Mouse (Mus musculus) midbrain, embryonic 15.5 days (tissue): ENCODE measurements at regions not wholly inside any gene's neighbourhood (a gene's known extent, or its start where the extent isn't known, plus 50 kb on each side); places are given as distances from the start of the nearest gene placed in this dataset.

ENCODE experiments used
- ATAC-seq: fragments of 200-750 bp; cut with Nextera tagmentation; replicated peaks from 2 replicates; pipeline ENCODE4 v1.8.0; 2017; ENCODE audit warnings: moderate TSS enrichment
- H3K27ac ChIP-seq: fragments of 300-500 bp; sonication (generic); 2 replicates; pipeline ENCODE4 v1.5.1; 2015; ENCODE audit warnings: mild to moderate bottlenecking, inconsistent platforms
- H3K27me3 ChIP-seq: fragments of 300-500 bp; sonication (generic); replicated peaks from 2 replicates; pipeline ENCODE4 v1.6.1; 2015; ENCODE audit warnings: inconsistent platforms
- H3K36me3 ChIP-seq: fragments of 300-500 bp; sonication (generic); replicated peaks from 2 replicates; pipeline ENCODE4 v1.6.1; 2015; ENCODE audit warnings: inconsistent platforms
- H3K4me1 ChIP-seq: fragments of 300-500 bp; sonication (generic); 2 replicates; pipeline ENCODE4 v1.6.1; 2015; ENCODE audit warnings: inconsistent platforms
- H3K4me2 ChIP-seq: fragments of 300-500 bp; sonication (generic); 2 replicates; pipeline ENCODE4 v1.6.1; 2015; ENCODE audit warnings: inconsistent platforms, mild to moderate bottlenecking, moderate library complexity
- H3K4me3 ChIP-seq: fragments of 300-500 bp; sonication (generic); 2 replicates; pipeline ENCODE4 v1.5.1; 2015; ENCODE audit warnings: mild to moderate bottlenecking, inconsistent platforms
- H3K9ac ChIP-seq: fragments of 300-500 bp; sonication (generic); 2 replicates; pipeline ENCODE4 v1.6.1; 2015; ENCODE audit warnings: mild to moderate bottlenecking, inconsistent platforms
- H3K9me3 ChIP-seq: fragments of 300-500 bp; sonication (generic); 2 replicates; pipeline ENCODE4 v1.6.1; 2016; ENCODE audit warnings: inconsistent platforms
- WGBS: fragments of 180-500 bp; shearing (Covaris S2); methylation state at CpG from one replicate; pipeline ENCODE4 v1.1.7; 2015; ENCODE audit warnings: mixed read lengths; 5-methylcytosine and 5-hydroxymethylcytosine counted together

DNA sequence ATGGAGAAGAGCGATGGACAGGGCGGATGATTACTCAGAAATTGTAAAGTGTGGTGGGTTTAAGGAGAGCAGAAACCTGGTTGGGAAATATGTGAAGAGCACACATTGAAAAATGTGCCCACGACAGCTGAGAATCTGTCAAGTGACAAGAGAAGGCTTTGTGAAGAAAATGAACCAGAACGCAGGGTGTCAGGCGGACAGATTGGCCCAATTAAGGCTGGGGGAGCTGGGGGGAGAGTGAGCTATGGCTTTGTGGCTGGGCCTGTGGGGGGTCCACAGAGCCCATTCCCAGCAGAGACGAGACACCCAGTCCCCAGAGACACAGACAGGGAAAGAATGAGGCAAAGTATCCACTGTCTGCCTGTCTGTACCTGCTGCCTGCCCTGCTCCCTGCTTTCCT lies 153.3 kb downstream of the Shq1 start:
- H3K4me3 ChIP-seq: no peak overlapping the region
- ATAC-seq: no peak
- no peak overlapping the region for H3K4me2 ChIP-seq
- H3K4me1 ChIP-seq: peaks cover 17% of the 10 kb centered on the region
- no peak overlapping the region for H3K9ac ChIP-seq
- H3K9me3 ChIP-seq: no peaks in the 10 kb centered on the region
- H3K36me3 ChIP-seq: no peaks in the 10 kb centered on the region
- H3K27ac ChIP-seq: no peak overlapping the region
- peaks cover 7% of the 10 kb centered on the region; the same call in 1 of the 2 replicates for H3K27me3 ChIP-seq
- WGBS: 54% methylated on average over 6 of the region's 6 CpGs

- 55% methylated on average over 4 of the region's 4 CpGs for WGBS
- Histone ChIP-seq H3K9me3 (no peaks in the 10 kb centered on the region), H3K36me3 (no peaks in the 10 kb centered on the region), H3K27me3 (0 out of 2 replicates have a peak, but pooled peaks cover 3% of the 10 kb centered on the region), H3K4me1 (peaks cover under 1% of the 10 kb centered on the region; the same call in 1 of the 2 replicates), H3K4me3 (no peak overlapping the region), H3K9ac (no peak overlapping the region), H3K27ac (no peak overlapping the region), H3K4me2 (no peak overlapping the region)
- ATAC-seq: no peak
These were observed 158.3 kb downstream of the Shq1 start for GRCm38 (mm10) chr6:100512676-100513075.

DNA sequence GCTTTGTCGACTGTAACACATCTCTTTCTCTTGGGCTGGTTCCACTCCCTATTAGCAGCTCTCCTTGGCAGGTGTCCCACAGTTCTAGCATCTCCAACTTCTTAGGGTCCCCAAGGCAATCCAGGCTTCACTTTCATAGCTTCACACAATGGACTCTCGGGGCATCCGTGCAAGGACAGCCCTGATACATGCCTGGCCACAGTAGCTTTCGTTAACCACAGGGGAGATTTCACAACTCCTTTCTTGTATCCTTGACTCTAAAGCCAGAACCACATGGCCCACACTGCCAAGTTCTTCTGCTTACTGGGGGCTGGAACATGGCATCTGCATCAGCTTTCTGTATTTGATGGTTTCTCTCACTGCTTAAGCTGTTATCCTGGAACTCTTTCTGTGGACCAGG lies 160.3 kb downstream of the Shq1 start:
- Histone ChIP-seq H3K27me3 (0 out of 2 replicates have a peak, but pooled peaks cover 2% of the 10 kb centered on the region), H3K9ac (no peak overlapping the region), H3K4me3 (no peak overlapping the region), H3K27ac (no peak overlapping the region), H3K4me1 (no peaks in the 10 kb centered on the region), H3K4me2 (no peak overlapping the region), H3K9me3 (no peaks in the 10 kb centered on the region), H3K36me3 (no peaks in the 10 kb centered on the region)
- 89% methylated on average over 4 of the region's 4 CpGs for WGBS
- ATAC-seq: no peak

DNA sequence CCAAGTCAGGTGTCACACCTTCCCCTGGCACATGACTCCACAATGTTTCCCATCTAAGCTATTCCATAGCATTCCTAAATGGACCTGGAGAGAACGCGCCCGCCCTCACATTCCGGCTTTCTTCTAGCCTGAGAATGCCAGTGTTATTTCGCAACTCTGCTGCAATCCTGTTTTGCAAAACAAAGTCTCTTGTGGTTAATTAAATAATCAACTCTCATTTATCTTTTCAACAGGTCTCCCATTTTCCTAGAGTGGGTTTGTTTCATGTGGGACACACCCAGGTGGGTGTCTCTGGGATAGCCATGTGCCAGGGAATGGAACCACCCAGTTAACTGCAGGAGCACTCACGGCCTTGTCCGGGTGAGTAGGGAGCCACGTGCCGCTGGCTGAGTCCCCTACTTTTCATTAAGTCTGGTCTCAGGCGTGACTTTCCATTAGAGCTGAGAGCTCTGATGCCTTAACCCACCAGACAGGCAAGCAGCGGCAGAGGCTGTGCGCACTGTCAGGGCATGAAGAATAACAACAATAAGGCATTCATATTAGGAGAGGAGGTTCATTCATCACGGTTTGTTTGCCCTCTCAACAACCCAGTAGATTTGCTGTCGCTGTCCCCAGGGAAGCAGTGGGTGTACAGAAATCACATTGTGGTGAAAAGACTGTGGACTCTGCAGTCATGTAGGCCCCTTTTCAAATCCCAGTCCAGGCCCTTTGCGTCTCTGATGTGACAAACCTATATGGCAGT lies 165.3 kb downstream of the Shq1 start:
- Histone ChIP-seq H3K27me3 (peaks cover 2% of the 10 kb centered on the region; the same call in 1 of the 2 replicates), H3K4me2 (no peak overlapping the region), H3K9ac (no peak overlapping the region), H3K4me3 (no peak overlapping the region), H3K9me3 (no peaks in the 10 kb centered on the region), H3K36me3 (no peaks in the 10 kb centered on the region), H3K27ac (no peak overlapping the region), H3K4me1 (peaks cover 15% of the 10 kb centered on the region)
- 55% methylated on average over 15 of the region's 15 CpGs for WGBS
- ATAC-seq: no peak

- Histone ChIP-seq H3K4me1 (peaks cover 15% of the 10 kb centered on the region), H3K9ac (no peak overlapping the region), H3K9me3 (no peaks in the 10 kb centered on the region), H3K4me2 (no peak overlapping the region), H3K27ac (no peak overlapping the region), H3K36me3 (no peaks in the 10 kb centered on the region), H3K4me3 (no peak overlapping the region), H3K27me3 (peaks cover 2% of the 10 kb centered on the region; the same call in 1 of the 2 replicates)
- ATAC-seq: no peak
- WGBS: 64% methylated on average over 13 of the region's 14 CpGs
These were observed 167.8 kb downstream of the Shq1 start for GRCm38 (mm10) chr6:100502961-100503782.

DNA sequence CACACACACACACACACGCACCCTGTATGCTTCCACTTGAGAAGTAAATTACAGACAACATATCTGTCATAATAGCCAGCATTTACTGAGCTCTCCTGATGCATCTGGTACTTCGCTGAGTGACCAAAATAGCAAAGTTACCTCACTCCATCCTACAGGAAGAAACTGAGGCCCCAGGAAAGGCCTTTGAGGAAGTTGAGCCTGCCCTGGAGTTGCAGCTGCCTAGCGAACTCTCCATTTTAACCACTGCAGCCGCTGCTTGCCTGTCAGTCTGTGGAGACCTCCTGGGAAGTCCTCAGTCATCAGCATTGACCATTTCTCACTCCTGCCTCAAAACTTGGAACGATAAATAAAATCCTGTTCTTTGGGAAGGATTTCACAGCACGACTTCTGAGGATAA lies 168.8 kb downstream of the Shq1 start:
- H3K9me3 ChIP-seq: no peaks in the 10 kb centered on the region
- ATAC-seq: no peak
- H3K27ac ChIP-seq: no peak overlapping the region
- no peak overlapping the region for H3K9ac ChIP-seq
- peaks cover 2% of the 10 kb centered on the region; the same call in 1 of the 2 replicates for H3K27me3 ChIP-seq
- H3K4me1 ChIP-seq: peaks cover 15% of the 10 kb centered on the region
- no peak overlapping the region for H3K4me3 ChIP-seq
- no peaks in the 10 kb centered on the region for H3K36me3 ChIP-seq
- WGBS: 44% methylated on average over 6 of the region's 6 CpGs
- no peak overlapping the region for H3K4me2 ChIP-seq

GRCm38 (mm10) chr6:100500741-100501140 lies 170.2 kb downstream of the Shq1 start:
- no peak overlapping the region for H3K4me2 ChIP-seq
- H3K36me3 ChIP-seq: no peaks in the 10 kb centered on the region
- H3K9ac ChIP-seq: no peak overlapping the region
- no peaks in the 10 kb centered on the region for H3K9me3 ChIP-seq
- WGBS: 32% methylated on average over 2 of the region's 2 CpGs
- peaks cover 15% of the 10 kb centered on the region for H3K4me1 ChIP-seq
- H3K4me3 ChIP-seq: no peak overlapping the region
- ATAC-seq: no peak
- H3K27ac ChIP-seq: no peak overlapping the region
- peaks cover 2% of the 10 kb centered on the region; the same call in 1 of the 2 replicates for H3K27me3 ChIP-seq

DNA sequence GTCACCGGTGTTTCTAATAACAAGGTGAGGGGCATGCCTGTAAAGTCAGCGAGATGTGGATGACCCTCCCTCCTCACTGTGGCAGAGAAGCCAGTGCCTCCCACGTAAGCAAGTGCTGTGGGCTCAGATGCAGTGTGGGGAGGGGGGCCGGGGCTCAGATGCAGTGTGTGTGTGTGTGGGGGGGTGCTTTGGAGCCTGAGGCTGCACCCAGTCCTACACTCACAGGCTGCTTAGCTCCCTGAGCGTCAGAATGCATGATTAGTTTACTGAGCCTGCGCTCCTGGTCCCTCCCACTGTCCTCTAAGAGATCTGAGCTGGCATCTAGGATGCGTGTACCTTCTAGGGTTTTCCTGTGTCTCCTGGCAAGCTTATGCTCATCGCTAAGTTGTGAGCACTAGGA lies 170.9 kb downstream of the Shq1 start:
- Histone ChIP-seq H3K4me3 (no peak overlapping the region), H3K9me3 (no peaks in the 10 kb centered on the region), H3K4me2 (no peak overlapping the region), H3K36me3 (no peaks in the 10 kb centered on the region), H3K27ac (no peak overlapping the region), H3K9ac (no peak overlapping the region), H3K4me1 (peaks cover 18% of the 10 kb centered on the region), H3K27me3 (peaks cover 2% of the 10 kb centered on the region; the same call in 1 of the 2 replicates)
- 58% methylated on average over 8 of the region's 8 CpGs for WGBS
- 0 out of 2 replicates have a peak, but pooled peaks have one; percentile 40 for ATAC-seq

DNA sequence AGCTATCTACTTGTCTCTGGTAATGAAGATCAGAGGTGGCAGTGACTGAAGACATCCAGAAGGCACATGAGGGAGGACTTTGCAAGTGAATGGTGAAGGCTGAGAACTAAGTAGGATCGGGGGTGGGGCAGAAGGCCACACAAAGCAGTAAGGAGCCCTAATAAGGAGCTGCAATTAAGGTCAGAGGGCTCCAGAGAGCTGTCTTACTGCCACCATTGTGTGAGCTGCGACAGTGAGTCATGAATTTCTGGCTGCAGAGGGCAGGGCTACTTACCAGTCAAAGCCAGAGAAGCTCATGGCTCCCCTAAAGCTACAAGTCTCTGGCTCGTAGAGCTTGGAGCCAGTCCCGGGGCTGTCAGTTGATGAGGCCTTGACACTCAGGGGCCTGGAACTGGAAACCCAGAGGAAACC lies 172.1 kb downstream of the Shq1 start:
- WGBS: 30% methylated on average over 4 of the region's 4 CpGs
- Histone ChIP-seq H3K27me3 (peaks cover 2% of the 10 kb centered on the region; the same call in 1 of the 2 replicates), H3K4me1 (peaks cover 18% of the 10 kb centered on the region), H3K36me3 (no peaks in the 10 kb centered on the region), H3K9me3 (no peaks in the 10 kb centered on the region), H3K4me2 (no peak overlapping the region), H3K27ac (no peak overlapping the region), H3K4me3 (no peak overlapping the region), H3K9ac (no peak overlapping the region)
- no peak for ATAC-seq

- 0 out of 2 replicates have a peak, but pooled peaks cover 5% of the 10 kb centered on the region for H3K27me3 ChIP-seq
- 28% methylated on average over 2 of the region's 2 CpGs for WGBS
These were observed 172.8 kb downstream of the Shq1 start for GRCm38 (mm10) chr6:100498126-100498525.

DNA sequence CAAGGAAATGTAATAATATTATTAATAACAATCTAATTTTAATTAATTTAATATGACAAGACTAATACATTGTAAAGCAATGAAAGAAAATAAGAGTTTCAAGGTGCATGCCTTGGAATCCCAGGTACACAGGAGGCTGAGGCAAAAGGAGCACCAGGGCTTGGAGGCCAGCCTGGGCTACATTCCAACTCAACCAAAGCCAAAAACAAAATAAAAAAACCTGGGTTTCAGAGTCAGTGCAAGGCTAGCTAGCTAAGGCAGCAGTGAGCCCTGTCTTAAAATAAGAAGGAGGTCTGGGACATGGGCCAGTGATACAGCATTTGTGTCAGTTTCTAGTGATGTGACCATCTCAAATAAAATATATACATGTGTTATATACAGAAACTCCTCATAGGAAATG lies 174.8 kb downstream of the Shq1 start:
- no peaks in the 10 kb centered on the region for H3K36me3 ChIP-seq
- ATAC-seq: no peak
- no peak overlapping the region for H3K9ac ChIP-seq

More at GRCm38 (mm10) chr6:100498126-100498525, 172.8 kb downstream of the Shq1 start:
- no peak; the same call in 1 of the 2 replicates for ATAC-seq
- Histone ChIP-seq H3K27ac (no peak overlapping the region), H3K36me3 (no peaks in the 10 kb centered on the region), H3K9me3 (no peaks in the 10 kb centered on the region), H3K4me3 (no peak overlapping the region), H3K9ac (no peak overlapping the region), H3K4me2 (no peak overlapping the region), H3K4me1 (peaks cover 14% of the 10 kb centered on the region)

GRCm38 (mm10) chr6:100495131-100495530 lies 175.8 kb downstream of the Shq1 start:
- no peak; the same call in 1 of the 2 replicates for ATAC-seq
- 0 out of 2 replicates have a peak, but pooled peaks cover 3% of the 10 kb centered on the region for H3K4me1 ChIP-seq
- no peaks in the 10 kb centered on the region for H3K9me3 ChIP-seq
- no peak overlapping the region for H3K27ac ChIP-seq
- peaks cover 6% of the 10 kb centered on the region; the same call in 1 of the 2 replicates for H3K27me3 ChIP-seq
- no peaks in the 10 kb centered on the region for H3K36me3 ChIP-seq
- no peak overlapping the region for H3K4me3 ChIP-seq
- no peak overlapping the region for H3K9ac ChIP-seq
- peak overlapping the region; percentile 23; the same call in 1 of the 2 replicates for H3K4me2 ChIP-seq
- WGBS: 48% methylated on average over 12 of the region's 12 CpGs

More for the DNA sequence above, 174.8 kb downstream of the Shq1 start:
- Histone ChIP-seq H3K4me1 (0 out of 2 replicates have a peak, but pooled peaks cover 3% of the 10 kb centered on the region), H3K27ac (no peak overlapping the region), H3K27me3 (peaks cover 6% of the 10 kb centered on the region; the same call in 1 of the 2 replicates), H3K4me3 (no peak overlapping the region), H3K9me3 (no peaks in the 10 kb centered on the region), H3K4me2 (no peak overlapping the region)
